Mouse (Mus musculus) cerebellum, adult 2 months (tissue): ENCODE measurements around the gene Anxa2. TPM values are rescaled to one million over a fixed set of nuclear protein-coding genes. Genes with fewer than 3 reads are reported as not detected.
A peak's percentile ranks its signal among the peaks of the same experiment; 100 is the strongest.

Experiments
- DNase-seq, 2 experiments: peaks; one replicate each; pipeline ENCODE4 v3.0.0; 2021
- H3K27ac ChIP-seq: fragments of 200-500 bp; 2 replicates; pipeline ENCODE4 v1.5.1; 2012; ENCODE audit warnings: low read length, control low read depth, inconsistent platforms; ENCODE audit not compliant: insufficient read depth
- H3K27me3 ChIP-seq: fragments of 200-500 bp; 2 replicates; pipeline ENCODE4 v1.6.1; 2012; ENCODE audit warnings: inconsistent platforms, mild to moderate bottlenecking, low read length, moderate library complexity; ENCODE audit not compliant: control insufficient read depth, insufficient read depth
- H3K4me1 ChIP-seq: fragments of 200-500 bp; 2 replicates; pipeline ENCODE4 v1.6.1; 2011; ENCODE audit warnings: low read length; ENCODE audit not compliant: control insufficient read depth, insufficient read depth
- H3K4me3 ChIP-seq: fragments of 200-500 bp; replicated peaks from 2 replicates; pipeline ENCODE3; 2011; ENCODE audit warnings: mild to moderate bottlenecking, low read depth, low read length, control low read depth; ENCODE audit not compliant: insufficient read depth
- CTCF ChIP-seq: fragments of 200-500 bp; IDR thresholded peaks from 2 replicates; pipeline ENCODE4 v1.5.1; 2011; ENCODE audit warnings: low read depth, mild to moderate bottlenecking, control low read depth, low read length, moderate library complexity, borderline replicate concordance; ENCODE audit not compliant: insufficient read depth
- POLR2A ChIP-seq: fragments of 200-500 bp; IDR thresholded peaks from 2 replicates; pipeline ENCODE4 v1.6.1; 2011; ENCODE audit warnings: low read length, control low read depth, borderline replicate concordance; ENCODE audit not compliant: insufficient read depth
- WGBS: fragments of 180-500 bp; shearing (Covaris S2); methylation state at CpG from one replicate; pipeline ENCODE4 v1.1.7; 2018; 5-methylcytosine and 5-hydroxymethylcytosine counted together
- polyA plus RNA-seq: library from polyadenylated mRNA; depleted of rRNA; stranded (reverse); fragments of >200 nt; gene quantifications from 2 replicates; pipeline ENCODE4 v1.2.3, GENCODE M21; 2012

Anxa2 gene
- polyA plus RNA-seq, 1 experiment: 27.8 TPM

DNA sequence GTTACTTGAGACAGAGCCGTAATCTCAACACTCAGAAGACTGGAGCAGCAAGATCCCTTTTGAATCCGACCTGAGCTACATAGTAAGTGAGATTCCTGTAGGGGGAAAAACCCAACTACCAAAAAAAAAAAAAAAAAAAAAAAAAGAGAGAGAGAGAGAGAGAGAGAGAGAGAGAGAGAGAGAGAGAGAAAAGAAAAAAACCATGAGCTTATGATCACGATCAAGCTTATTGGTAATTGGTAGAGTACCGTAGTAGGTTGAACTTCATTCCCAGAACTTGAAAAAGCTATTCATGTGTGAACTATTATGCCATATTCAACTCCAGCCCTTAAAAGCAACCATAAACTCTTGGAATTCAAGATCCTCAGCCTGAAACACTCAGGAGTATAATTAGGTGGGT, 1.3 kb downstream of the Anxa2 start:
- H3K27ac ChIP-seq: no peak overlapping the region
- no peaks in the 10 kb centered on the region; the same call in 1 of the 2 replicates for H3K4me1 ChIP-seq
- DNase-seq: no peak
- WGBS: 90% methylated on average over 4 of the region's 4 CpGs
- TF ChIP-seq POLR2A: no peak
- no peak for TF ChIP-seq CTCF
- no peaks in the 10 kb centered on the region for H3K27me3 ChIP-seq
- H3K4me3 ChIP-seq: no peak overlapping the region

DNA sequence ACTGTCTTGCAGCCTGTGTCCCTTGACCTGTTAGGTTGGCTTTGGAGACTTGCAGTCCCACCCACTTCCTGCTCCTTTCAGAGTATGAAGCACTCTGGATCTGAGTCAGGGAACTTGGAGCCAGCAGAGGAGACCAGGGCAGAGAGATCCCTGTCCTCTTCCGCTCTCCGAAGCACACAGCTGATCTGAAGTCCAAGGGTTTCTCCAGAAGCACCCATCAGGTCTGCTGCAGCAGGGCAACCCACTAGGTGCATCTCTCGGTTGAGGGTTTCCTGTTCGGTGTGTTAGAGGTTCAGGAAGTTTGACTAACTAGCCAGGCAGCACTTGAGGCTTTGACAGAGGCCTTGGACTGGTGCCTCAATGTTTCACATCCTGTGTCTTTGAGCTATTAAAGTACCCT, 2.0 kb downstream of the Anxa2 start:
- DNase-seq: no peak
- Histone ChIP-seq H3K27me3 (no peaks in the 10 kb centered on the region), H3K4me3 (no peak overlapping the region), H3K4me1 (no peaks in the 10 kb centered on the region; the same call in 1 of the 2 replicates), H3K27ac (no peak overlapping the region)
- 74% methylated on average over 4 of the region's 4 CpGs for WGBS
- no peak for TF ChIP-seq POLR2A
- TF ChIP-seq CTCF: no peak

DNA sequence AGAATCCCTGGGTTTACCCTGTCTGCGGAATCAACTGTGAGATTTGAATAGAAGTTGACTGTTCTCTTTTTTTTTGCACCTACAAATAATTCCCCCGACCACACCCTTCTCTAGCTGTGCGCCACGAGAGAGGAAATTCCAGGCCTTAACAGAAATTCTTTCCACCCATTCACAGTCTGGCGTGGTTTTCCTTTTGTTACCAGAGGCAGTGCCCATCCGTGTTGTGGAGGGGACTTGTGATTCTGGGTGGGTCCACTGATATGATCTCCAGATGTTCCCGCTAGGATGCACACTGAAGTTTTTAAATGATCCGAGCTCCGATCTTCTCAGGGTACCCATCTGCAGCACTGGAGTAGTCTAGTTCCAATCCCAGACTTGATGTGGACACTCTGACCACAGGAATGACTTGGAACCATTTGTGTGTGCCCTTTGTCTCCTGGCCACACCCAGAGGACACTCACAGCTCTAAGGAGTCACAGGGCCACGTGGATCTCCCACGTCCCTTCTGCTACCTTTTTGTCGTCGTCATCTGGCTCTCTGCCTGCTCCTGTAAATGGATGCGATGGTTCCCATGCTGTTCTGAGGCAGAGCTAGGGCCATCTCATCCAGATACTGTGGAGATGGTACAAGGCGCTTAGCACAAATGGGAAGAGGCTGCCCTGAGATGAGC, 3.1 kb downstream of the Anxa2 start:
- 76% methylated on average over 15 of the region's 15 CpGs for WGBS
- Histone ChIP-seq H3K27ac (no peak overlapping the region), H3K4me3 (no peak overlapping the region), H3K27me3 (no peaks in the 10 kb centered on the region), H3K4me1 (no peaks in the 10 kb centered on the region; the same call in 1 of the 2 replicates)
- TF ChIP-seq CTCF: no peak
- TF ChIP-seq POLR2A: no peak
- DNase-seq: no peak

DNA sequence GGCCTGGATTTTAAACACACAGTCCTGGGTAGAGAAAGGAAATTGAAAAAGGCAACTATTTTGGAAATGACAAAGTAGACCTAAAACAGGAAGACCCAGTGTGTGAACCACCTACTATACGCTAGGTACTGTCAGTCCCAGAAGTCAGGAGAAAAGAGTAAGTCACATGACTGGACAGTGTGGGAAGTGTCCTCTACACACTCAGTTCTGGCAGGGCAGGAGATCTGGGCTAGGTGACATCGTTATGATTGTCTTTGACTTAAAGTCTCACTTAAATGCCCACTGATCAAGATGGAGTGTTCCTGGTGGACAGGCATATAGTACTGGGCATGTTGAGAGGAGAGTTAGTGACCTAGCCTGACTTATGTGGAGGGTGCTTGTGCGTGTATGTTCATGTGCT, 3.7 kb downstream of the Anxa2 start:
- WGBS: 96% methylated on average over 3 of the region's 3 CpGs
- DNase-seq: no peak
- H3K27ac ChIP-seq: no peak overlapping the region
- H3K27me3 ChIP-seq: no peaks in the 10 kb centered on the region
- no peak for TF ChIP-seq POLR2A
- no peak for TF ChIP-seq CTCF
- no peaks in the 10 kb centered on the region; the same call in 1 of the 2 replicates for H3K4me1 ChIP-seq
- no peak overlapping the region for H3K4me3 ChIP-seq

DNA sequence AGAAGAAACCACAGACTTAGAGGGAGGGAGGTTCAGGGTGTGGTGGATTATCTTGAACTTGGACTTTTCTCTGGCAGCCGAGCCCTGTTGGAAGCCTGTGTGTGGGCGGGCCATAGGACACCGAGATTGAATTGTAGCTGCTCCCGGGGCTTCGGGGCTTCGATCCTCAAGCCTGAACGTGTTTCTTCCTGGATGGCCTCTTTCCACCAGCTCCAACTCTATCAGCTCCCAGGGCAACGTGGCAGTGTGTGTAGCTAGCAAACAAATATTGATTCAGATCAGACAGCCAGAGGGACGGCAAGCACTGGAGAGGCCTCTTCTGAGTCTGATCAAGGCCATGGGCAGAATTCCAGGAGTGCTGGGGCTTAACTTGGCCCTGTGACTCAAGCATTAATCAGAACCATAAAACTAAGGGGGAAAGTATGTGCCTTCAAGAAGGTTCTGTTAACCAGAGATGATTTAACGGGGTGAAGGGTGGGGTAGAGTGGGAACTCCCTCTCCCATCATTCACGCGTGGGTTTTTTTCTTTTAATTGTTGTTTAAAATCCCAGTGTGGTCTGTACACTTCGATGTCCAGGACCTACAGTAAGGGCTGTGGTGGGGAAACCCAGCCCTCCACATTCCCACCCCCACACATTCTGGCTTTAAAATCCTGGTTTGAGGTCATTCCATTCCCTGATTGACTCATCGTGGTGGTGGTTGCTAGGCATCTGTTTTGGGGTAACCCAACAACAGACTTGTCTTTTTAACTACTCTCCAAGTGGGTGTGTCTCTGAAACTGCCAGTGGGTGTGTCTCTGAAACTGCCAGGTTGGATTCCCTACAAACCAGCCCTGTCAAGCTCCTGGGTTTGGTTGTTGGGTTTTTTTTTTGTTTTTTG, 4.6 kb downstream of the Anxa2 start:
- peak in 1 of 2 experiments; percentile 9 for DNase-seq
- no peaks in the 10 kb centered on the region for H3K27me3 ChIP-seq
- 25% methylated on average over 14 of the region's 14 CpGs for WGBS
- no peak overlapping the region for H3K4me3 ChIP-seq
- H3K4me1 ChIP-seq: no peaks in the 10 kb centered on the region; the same call in 1 of the 2 replicates
- TF ChIP-seq POLR2A: no peak
- TF ChIP-seq CTCF: no peak
- no peak overlapping the region for H3K27ac ChIP-seq

DNA sequence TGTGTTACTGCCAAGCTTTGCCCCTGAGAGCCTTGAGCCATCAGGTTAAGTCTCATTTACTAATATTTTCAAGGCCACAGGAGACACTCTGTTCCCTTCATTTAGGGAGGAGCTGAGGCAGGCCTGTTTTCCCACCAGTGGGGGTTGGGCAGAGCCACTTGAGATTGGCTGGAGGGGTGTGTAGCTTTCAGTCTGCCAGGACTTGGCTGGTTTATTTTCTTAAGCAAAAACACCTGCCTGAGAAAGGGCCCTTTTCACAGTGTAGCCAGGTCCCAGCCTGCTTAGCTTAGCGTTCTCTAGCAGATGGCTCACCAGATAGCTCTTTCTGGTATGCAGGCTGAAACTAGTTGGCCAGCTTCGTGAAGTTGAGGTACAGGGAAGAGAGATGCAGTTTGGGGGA, 5.6 kb downstream of the Anxa2 start:
- 43% methylated on average over 2 of the region's 2 CpGs for WGBS
- Histone ChIP-seq H3K27ac (no peak overlapping the region), H3K4me3 (no peak overlapping the region), H3K4me1 (no peaks in the 10 kb centered on the region; the same call in 1 of the 2 replicates), H3K27me3 (no peaks in the 10 kb centered on the region)
- no peak for TF ChIP-seq CTCF
- no peak for TF ChIP-seq POLR2A
- DNase-seq: no peak

DNA sequence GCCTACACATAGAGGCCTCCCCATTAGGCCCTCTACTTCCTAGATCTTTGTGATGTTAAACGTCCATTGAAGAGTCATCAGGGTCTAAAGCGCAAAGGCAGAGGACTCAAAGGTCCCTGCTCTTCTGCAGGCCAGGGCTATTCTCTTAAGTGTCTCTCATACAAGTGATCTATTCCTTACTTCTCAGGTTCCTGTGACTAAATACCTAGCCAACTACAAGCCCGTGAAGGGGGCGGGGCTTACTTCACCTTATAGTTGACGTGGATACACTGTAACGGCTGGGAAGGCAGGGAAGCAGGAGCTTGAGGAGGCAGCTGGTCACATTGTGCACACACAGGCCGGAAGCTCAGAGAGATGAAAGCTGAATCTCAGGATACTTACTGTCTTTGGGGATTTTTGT, 6.5 kb downstream of the Anxa2 start:
- no peak for DNase-seq
- Histone ChIP-seq H3K27ac (no peak overlapping the region), H3K4me3 (no peak overlapping the region), H3K27me3 (no peaks in the 10 kb centered on the region), H3K4me1 (no peaks in the 10 kb centered on the region; the same call in 1 of the 2 replicates)
- WGBS: 93% methylated on average over 7 of the region's 7 CpGs
- TF ChIP-seq POLR2A: no peak
- TF ChIP-seq CTCF: no peak
